In the genomic region with DNA sequence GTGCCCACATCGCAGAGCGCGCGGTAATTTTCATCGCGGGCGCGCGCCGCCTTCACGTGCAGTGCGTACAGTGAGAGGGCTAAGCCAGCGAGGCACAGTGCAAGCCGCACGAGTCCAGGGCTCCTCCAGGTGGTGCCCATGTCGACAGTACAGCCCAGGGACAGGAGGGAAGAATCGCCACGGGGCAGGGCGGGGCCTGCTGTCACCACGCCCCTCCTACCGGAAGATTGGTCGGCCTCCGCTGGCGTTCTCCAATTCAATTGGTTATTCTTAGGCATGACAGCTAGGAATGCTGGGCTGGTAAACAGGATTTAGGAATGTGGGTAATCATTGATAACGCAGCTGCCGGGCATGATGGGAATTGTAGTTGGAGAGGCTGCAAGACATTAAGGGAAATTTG, we compare ENCODE assay signal across 8 mouse cellular contexts. TPM values are rescaled to one million over a fixed set of nuclear protein-coding genes. Genes with fewer than 3 reads are reported as not detected.
DNase-seq lines count a peak whose midpoint lies in the region; ATAC-seq lines count a peak whose summit lies in the region.

A gene (minus strand): TSS at position 13 of the 400 bp plus-strand sequence.
A gene (minus strand): TSS at position 176 of the 400 bp plus-strand sequence.

- peak within 1 kb of the TSS; percentile 83 for H3K27ac ChIP-seq in hindbrain, embryonic 15.5 days (replicated peaks)

- peak within 1 kb of the TSS; percentile 68 for H3K9ac ChIP-seq in hindbrain, embryonic 15.5 days

- no peaks in the 10 kb centered on the region for H3K9me3 ChIP-seq in hindbrain, embryonic 15.5 days

- H3K4me1 ChIP-seq in hindbrain, embryonic 15.5 days (replicated peaks), result peaks cover 11% of the 10 kb centered on the region

- ATAC-seq in hindbrain, embryonic 15.5 days (ENCODE audit: low FRiP score, low read depth), result peak; percentile 98

- WGBS in hindbrain, embryonic 15.5 days, result 0% methylated on average over 26 of the region's 26 CpGs

- DNase-seq in WW6 (ENCODE audit: low read depth, low spot score), result peak; percentile 87
- peak; percentile 95 to 97 for DNase-seq in cerebellum, postnatal 36 days
- peak; percentile 92 to 97 for DNase-seq in frontal cortex, postnatal 36 days (ENCODE audit: low spot score in 2 of 2)
- peak; percentile 92 to 94 for DNase-seq in layer of hippocampus, postnatal 36 days
- peak; percentile 98 for DNase-seq in lung, postnatal 25 days (ENCODE audit: low spot score)
- peak; percentile 88 for DNase-seq in retina, adult 2 months (ENCODE audit: low read depth, low spot score)
- peak; percentile 90 for DNase-seq in thymus, postnatal 25 days

- peaks cover 10% of the 10 kb centered on the region for H3K36me3 ChIP-seq in hindbrain, embryonic 15.5 days

- no peaks in the 10 kb centered on the region for H3K27me3 ChIP-seq in hindbrain, embryonic 15.5 days

- peak within 1 kb of the TSS; percentile 87 for H3K4me2 ChIP-seq in hindbrain, embryonic 15.5 days

- H3K4me3 ChIP-seq in hindbrain, embryonic 15.5 days, result peak within 1 kb of the TSS; percentile 82

RNA-seq across cellular contexts. Expression of the first gene that starts in this region (rescaled TPM):
- polyA plus RNA-seq in hindbrain, embryonic 15.5 days (2015; fragmentation: Nextera tagmentation; extraction: Ambion mirVana), result not detected in 2 replicates
- total RNA-seq in layer of hippocampus, postnatal 36 days (2021), result not detected

RNA-seq across cellular contexts. Expression of the second gene that starts in this region (rescaled TPM):
- 69.6 and 71.5 TPM in 2 replicates for polyA plus RNA-seq in hindbrain, embryonic 15.5 days (2015; fragmentation: Nextera tagmentation; extraction: Ambion mirVana)
- 10 to 100 TPM; 24.0 to 25.0 TPM for total RNA-seq in layer of hippocampus, postnatal 36 days (2021)

Comparison
In these comparisons a context has a peak if more than half of its experiments do, and no peak if none do; other contexts are left out.
1. Peak in every context shown above with its lines: DNase-seq, ATAC-seq, H3K4me3 ChIP-seq and H3K27ac ChIP-seq.